Mouse (Mus musculus) ES-CJ7 (cell line): ENCODE measurements around the gene Pex11g.

Source experiments
- DNase-seq: peaks from one replicate; pipeline ENCODE4 v3.0.0; 2011; ENCODE audit warnings: low read depth, low spot score

The Pex11g gene

GRCm38 (mm10) chr8:3467006-3467885 is at the start of gene Pex11g:
Pex11g (minus strand) TSS chr8:3467680.
- peak; percentile 98 for DNase-seq

- DNase-seq, result no peak
Measured at GRCm38 (mm10) chr8:3517117-3517495, 49.6 kb upstream of the Pex11g start.

GRCm38 (mm10) chr8:3516450-3517116 is 49.1 kb upstream of the Pex11g start:
- peak; percentile 98 for DNase-seq

- DNase-seq, result peak; percentile 71
Measured at GRCm38 (mm10) chr8:3515771-3516417, 48.4 kb upstream of the Pex11g start.

GRCm38 (mm10) chr8:3515260-3515671 is 47.8 kb upstream of the Pex11g start, which contains the start of gene Pnpla6:
Pnpla6 (plus strand) TSS chr8:3515384.
- DNase-seq, result peak; percentile 82

GRCm38 (mm10) chr8:3514681-3515247 is 47.3 kb upstream of the Pex11g start:
- DNase-seq, result no peak

- DNase-seq, result no peak
Measured at GRCm38 (mm10) chr8:3507979-3508754, 40.7 kb upstream of the Pex11g start.

- DNase-seq, result no peak
Measured at GRCm38 (mm10) chr8:3502217-3502616, 34.7 kb upstream of the Pex11g start.

- peak; percentile 99 for DNase-seq
Measured at GRCm38 (mm10) chr8:3500235-3501090, 33.0 kb upstream of the Pex11g start, which contains the start of gene Mcoln1. Mcoln1 (plus strand) TSS chr8:3500457.

GRCm38 (mm10) chr8:3499751-3500150 is 32.3 kb upstream of the Pex11g start:
- no peak for DNase-seq

GRCm38 (mm10) chr8:3498583-3498982 is 31.1 kb upstream of the Pex11g start:
- no peak for DNase-seq

- peak; percentile 61 for DNase-seq
Measured at GRCm38 (mm10) chr8:3496428-3496748, 28.9 kb upstream of the Pex11g start.

- no peak for DNase-seq
Measured at GRCm38 (mm10) chr8:3495578-3496427, 28.3 kb upstream of the Pex11g start.

- DNase-seq, result no peak
Measured at GRCm38 (mm10) chr8:3493845-3494208, 26.3 kb upstream of the Pex11g start.

GRCm38 (mm10) chr8:3492901-3493844 is 25.7 kb upstream of the Pex11g start, which contains the start of gene Zfp358:
Zfp358 (plus strand) TSS chr8:3493138.
- no peak for DNase-seq

GRCm38 (mm10) chr8:3485192-3485591 is 17.7 kb upstream of the Pex11g start:
- DNase-seq, result peak; percentile 66

GRCm38 (mm10) chr8:3483546-3483945 is 16.1 kb upstream of the Pex11g start:
- no peak for DNase-seq

- DNase-seq, result no peak
Measured at GRCm38 (mm10) chr8:3482240-3482740, 14.8 kb upstream of the Pex11g start.
